Mouse (Mus musculus) lung, embryonic 15.5 days (tissue): ENCODE measurements at regions not wholly inside any gene's neighbourhood (a gene's known extent, or its start where the extent isn't known, plus 50 kb on each side); places are given as distances from the start of the nearest gene placed in this dataset.
A peak's percentile ranks its signal among the peaks of the same experiment; 100 is the strongest.

Experiments used
- ATAC-seq: fragments of 200-750 bp; cut with Nextera tagmentation; 2 replicates; pipeline ENCODE4 v1.8.0; 2017; ENCODE audit warnings: moderate number of reproducible peaks, borderline replicate concordance; ENCODE audit not compliant: low FRiP score, low TSS enrichment; ENCODE audit errors: extremely low read depth
- H3K27ac ChIP-seq: fragments of 300-500 bp; sonication (generic); 2 replicates; pipeline ENCODE4 v1.5.1; 2015; ENCODE audit warnings: moderate library complexity, mild to moderate bottlenecking, inconsistent platforms
- H3K27me3 ChIP-seq: fragments of 300-500 bp; sonication (generic); 2 replicates; pipeline ENCODE4 v1.6.1; 2015; ENCODE audit warnings: inconsistent platforms
- H3K36me3 ChIP-seq: fragments of 300-500 bp; sonication (generic); 2 replicates; pipeline ENCODE4 v1.6.1; 2015; ENCODE audit warnings: inconsistent platforms
- H3K4me1 ChIP-seq: fragments of 300-500 bp; sonication (generic); 2 replicates; pipeline ENCODE4 v1.6.1; 2015; ENCODE audit warnings: inconsistent platforms
- H3K4me2 ChIP-seq: fragments of 300-500 bp; sonication (generic); 2 replicates; pipeline ENCODE4 v1.6.1; 2015; ENCODE audit warnings: inconsistent platforms, mild to moderate bottlenecking, moderate library complexity
- H3K4me3 ChIP-seq: fragments of 300-500 bp; sonication (generic); 2 replicates; pipeline ENCODE4 v1.5.1; 2015; ENCODE audit warnings: mild to moderate bottlenecking, inconsistent platforms
- H3K9ac ChIP-seq: fragments of 300-500 bp; sonication (generic); 2 replicates; pipeline ENCODE4 v1.6.1; 2015; ENCODE audit warnings: inconsistent platforms
- H3K9me3 ChIP-seq: fragments of 300-500 bp; sonication (generic); 2 replicates; pipeline ENCODE4 v1.6.1; 2016; ENCODE audit warnings: inconsistent platforms
- WGBS: fragments of 180-500 bp; shearing (Covaris S2); methylation state at CpG from one replicate; pipeline ENCODE4 v1.1.7; 2015; 5-methylcytosine and 5-hydroxymethylcytosine counted together

GRCm38 (mm10) chr10:84019381-84019780, 296.7 kb downstream of the 1500009L16Rik start:
- Histone ChIP-seq H3K27me3 (no peaks in the 10 kb centered on the region), H3K4me3 (no peak overlapping the region), H3K4me1 (peaks cover 20% of the 10 kb centered on the region), H3K27ac (no peak overlapping the region), H3K4me2 (no peak overlapping the region), H3K9me3 (no peaks in the 10 kb centered on the region), H3K9ac (no peak overlapping the region), H3K36me3 (no peaks in the 10 kb centered on the region)
- WGBS: 22% methylated on average over 9 of the region's 9 CpGs
- no peak for ATAC-seq

DNA sequence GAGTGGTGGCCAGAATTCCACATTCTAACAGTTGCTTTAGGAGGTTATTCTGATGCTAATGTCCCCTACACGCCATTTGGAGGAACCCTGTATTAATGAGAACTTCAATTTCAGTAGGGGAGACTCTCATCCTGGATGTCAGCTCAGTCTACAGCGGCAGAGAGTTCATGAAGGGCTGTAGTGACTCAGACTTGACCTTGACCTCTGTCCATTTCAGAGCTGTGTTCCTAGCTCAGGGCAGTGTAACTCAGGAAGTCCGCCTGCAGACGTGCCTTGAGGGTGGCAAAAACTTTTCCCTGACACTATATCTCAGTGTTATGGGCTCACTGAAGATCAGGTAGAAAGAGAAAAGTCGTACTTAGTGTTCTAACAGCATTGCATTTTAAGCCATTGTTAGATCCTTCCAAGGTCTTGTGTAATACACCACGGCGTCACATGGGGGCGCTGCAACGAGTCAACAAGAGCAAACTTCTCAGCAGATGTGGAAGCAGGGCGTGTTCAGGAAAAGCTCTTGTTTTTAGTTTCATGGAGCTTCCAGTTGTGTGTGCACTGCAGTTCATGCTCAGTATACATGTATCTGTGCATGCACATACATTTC, 297.5 kb downstream of the 1500009L16Rik start:
- Histone ChIP-seq H3K36me3 (no peaks in the 10 kb centered on the region), H3K4me3 (no peak overlapping the region), H3K27ac (no peak overlapping the region), H3K4me1 (peaks cover 22% of the 10 kb centered on the region), H3K9ac (no peak overlapping the region), H3K27me3 (no peaks in the 10 kb centered on the region), H3K9me3 (no peaks in the 10 kb centered on the region), H3K4me2 (no peak overlapping the region)
- WGBS: 49% methylated on average over 10 of the region's 10 CpGs
- no peak for ATAC-seq

GRCm38 (mm10) chr10:84021167-84022120, 298.8 kb downstream of the 1500009L16Rik start:
- Histone ChIP-seq H3K27me3 (no peaks in the 10 kb centered on the region), H3K36me3 (no peaks in the 10 kb centered on the region), H3K4me3 (no peak overlapping the region), H3K4me2 (no peak overlapping the region), H3K27ac (no peak overlapping the region), H3K9me3 (no peaks in the 10 kb centered on the region), H3K4me1 (peaks cover 22% of the 10 kb centered on the region), H3K9ac (no peak overlapping the region)
- WGBS: 56% methylated on average over 12 of the region's 12 CpGs
- no peak for ATAC-seq

DNA sequence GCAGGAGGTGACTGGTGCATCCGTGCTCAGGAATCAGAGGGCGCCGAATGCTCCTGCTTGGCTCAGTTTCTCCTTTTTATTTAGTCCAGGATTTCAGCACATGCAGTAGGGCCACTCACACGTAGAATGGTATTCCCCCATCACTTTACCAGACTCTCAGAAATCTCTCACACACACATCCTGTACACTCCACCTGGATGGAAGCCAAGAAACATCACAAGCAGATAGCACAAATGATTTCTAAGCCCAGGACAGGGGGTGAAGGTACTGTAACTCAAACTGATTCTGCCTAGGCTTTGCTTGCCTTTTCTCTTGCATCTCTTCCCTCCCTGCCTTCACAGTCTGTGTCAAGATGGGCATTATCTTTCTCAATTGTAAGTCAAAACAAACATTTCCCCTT, 301.6 kb downstream of the 1500009L16Rik start:
- H3K27me3 ChIP-seq: no peaks in the 10 kb centered on the region
- ATAC-seq: no peak
- H3K9me3 ChIP-seq: no peaks in the 10 kb centered on the region
- no peak overlapping the region for H3K4me2 ChIP-seq
- no peaks in the 10 kb centered on the region for H3K36me3 ChIP-seq
- no peak overlapping the region for H3K9ac ChIP-seq
- H3K4me3 ChIP-seq: no peak overlapping the region
- H3K4me1 ChIP-seq: peaks cover 22% of the 10 kb centered on the region
- no peak overlapping the region for H3K27ac ChIP-seq
- WGBS: 46% methylated on average over 4 of the region's 4 CpGs

DNA sequence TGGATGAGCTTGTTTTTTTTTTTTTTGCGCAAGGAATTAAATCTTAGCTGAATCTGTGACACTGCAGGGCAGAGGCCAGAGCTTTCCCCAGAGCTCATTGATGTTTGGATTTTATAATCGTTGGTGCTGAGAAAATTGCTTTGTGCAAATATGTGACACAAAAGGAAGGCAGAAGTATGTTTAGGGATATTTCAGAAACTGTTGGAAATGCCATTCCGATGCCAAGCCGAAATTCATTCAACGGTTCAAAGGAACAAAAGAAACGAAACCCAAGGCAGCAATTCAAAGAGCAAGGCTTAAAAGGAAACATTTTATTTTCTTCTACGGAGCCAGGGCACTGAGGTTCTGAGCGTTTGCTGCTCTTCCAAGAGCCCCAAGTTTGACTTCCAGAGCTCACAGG, 302.2 kb downstream of the 1500009L16Rik start:
- 42% methylated on average over 8 of the region's 8 CpGs for WGBS
- 0 out of 2 replicates have a peak overlapping the region, but pooled peaks have one; percentile 14 for H3K27ac ChIP-seq
- ATAC-seq: no peak
- H3K4me1 ChIP-seq: peaks cover 22% of the 10 kb centered on the region
- H3K4me3 ChIP-seq: no peak overlapping the region
- H3K36me3 ChIP-seq: no peaks in the 10 kb centered on the region
- no peaks in the 10 kb centered on the region for H3K27me3 ChIP-seq
- H3K9ac ChIP-seq: no peak overlapping the region
- H3K9me3 ChIP-seq: no peaks in the 10 kb centered on the region
- no peak overlapping the region for H3K4me2 ChIP-seq

- no peaks in the 10 kb centered on the region for H3K27me3 ChIP-seq
- H3K9me3 ChIP-seq: no peaks in the 10 kb centered on the region
- no peak overlapping the region for H3K27ac ChIP-seq
- no peak for ATAC-seq
- peaks cover 8% of the 10 kb centered on the region for H3K4me1 ChIP-seq
- no peak overlapping the region for H3K4me2 ChIP-seq
- no peaks in the 10 kb centered on the region for H3K36me3 ChIP-seq
- WGBS: 44% methylated on average over 4 of the region's 4 CpGs
- H3K9ac ChIP-seq: no peak overlapping the region
- no peak overlapping the region for H3K4me3 ChIP-seq
These were observed 304.1 kb downstream of the 1500009L16Rik start for GRCm38 (mm10) chr10:84026798-84027197.

GRCm38 (mm10) chr10:84036131-84036877, 313.6 kb downstream of the 1500009L16Rik start:
- no peaks in the 10 kb centered on the region for H3K36me3 ChIP-seq
- WGBS: 49% methylated on average over 11 of the region's 11 CpGs
- H3K4me3 ChIP-seq: no peak overlapping the region
- H3K27ac ChIP-seq: no peak overlapping the region
- H3K4me2 ChIP-seq: no peak overlapping the region
- no peak overlapping the region for H3K9ac ChIP-seq
- ATAC-seq: no peak
- H3K4me1 ChIP-seq: peaks cover 5% of the 10 kb centered on the region
- H3K9me3 ChIP-seq: no peaks in the 10 kb centered on the region
- H3K27me3 ChIP-seq: no peaks in the 10 kb centered on the region

- H3K27ac ChIP-seq: no peak overlapping the region
- ATAC-seq: no peak
- H3K9me3 ChIP-seq: no peaks in the 10 kb centered on the region
- no peaks in the 10 kb centered on the region for H3K4me1 ChIP-seq
- H3K27me3 ChIP-seq: no peaks in the 10 kb centered on the region
- 74% methylated on average over 5 of the region's 5 CpGs for WGBS
- H3K4me2 ChIP-seq: no peak overlapping the region
- H3K36me3 ChIP-seq: no peaks in the 10 kb centered on the region
- H3K9ac ChIP-seq: no peak overlapping the region
- H3K4me3 ChIP-seq: no peak overlapping the region
These were observed 326.0 kb downstream of the 1500009L16Rik start for GRCm38 (mm10) chr10:84048706-84049105.

DNA sequence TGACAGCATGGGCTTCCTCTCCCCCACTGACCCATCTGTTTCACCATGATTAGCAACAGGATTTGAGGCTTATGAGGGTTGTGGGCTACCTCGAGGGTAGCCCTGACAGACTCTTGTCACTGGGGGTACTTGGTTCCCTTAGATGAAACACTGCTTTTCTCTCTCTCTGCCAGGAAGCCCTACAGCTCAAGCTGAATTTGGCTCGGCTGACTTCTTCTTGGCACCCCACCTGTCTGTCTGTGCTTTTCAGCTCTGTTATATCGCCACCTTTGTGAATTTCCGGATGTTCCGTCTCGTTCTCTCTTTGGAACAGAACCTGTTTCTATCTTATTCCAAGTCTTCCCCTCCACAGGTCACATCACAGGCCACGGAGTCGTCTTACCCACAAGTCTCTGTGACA, 330.0 kb downstream of the 1500009L16Rik start:
- no peaks in the 10 kb centered on the region for H3K27me3 ChIP-seq
- H3K9ac ChIP-seq: no peak overlapping the region
- peaks cover 19% of the 10 kb centered on the region for H3K4me1 ChIP-seq
- WGBS: 84% methylated on average over 8 of the region's 8 CpGs
- H3K4me2 ChIP-seq: no peak overlapping the region
- H3K27ac ChIP-seq: no peak overlapping the region
- ATAC-seq: no peak
- H3K36me3 ChIP-seq: no peaks in the 10 kb centered on the region
- H3K9me3 ChIP-seq: no peaks in the 10 kb centered on the region
- no peak overlapping the region for H3K4me3 ChIP-seq

DNA sequence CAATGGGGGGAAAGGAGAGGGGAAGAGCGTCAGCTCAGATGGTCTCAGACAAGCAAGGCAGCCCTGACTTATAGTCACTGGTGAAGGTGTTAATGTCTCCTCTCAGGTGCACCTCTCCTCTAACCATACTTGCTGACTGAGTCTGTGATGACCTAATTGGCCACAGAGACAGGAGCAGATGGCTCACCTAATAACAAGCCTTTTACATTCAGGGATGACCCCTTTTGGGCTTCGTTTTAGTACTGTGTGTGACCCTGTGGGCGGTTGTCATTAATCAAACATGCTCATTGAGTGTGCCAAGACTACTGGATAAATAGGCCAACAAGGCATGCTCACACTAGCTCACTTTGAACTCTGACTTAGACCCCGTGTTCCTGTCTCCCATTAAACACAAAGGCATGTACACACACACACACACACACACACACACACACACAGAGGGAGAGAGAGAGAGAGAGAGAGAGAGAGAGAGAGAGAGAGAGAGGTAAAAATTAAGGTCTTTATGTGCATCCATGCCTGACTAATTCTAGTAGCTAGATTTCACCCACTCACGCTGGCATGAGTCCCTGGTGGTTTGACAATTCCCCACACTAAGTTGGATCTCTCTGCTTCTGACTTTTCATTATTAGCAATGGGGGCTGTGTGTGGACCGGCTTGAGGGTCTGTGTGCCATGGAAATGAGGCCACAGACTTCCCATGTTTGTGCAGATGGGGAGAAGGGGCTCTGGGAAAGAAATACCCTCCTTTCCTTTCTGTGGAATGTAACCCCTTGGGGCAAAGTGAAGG, 332.1 kb downstream of the 1500009L16Rik start:
- H3K9ac ChIP-seq: no peak overlapping the region
- H3K4me3 ChIP-seq: no peak overlapping the region
- 52% methylated on average over 6 of the region's 6 CpGs for WGBS
- no peak overlapping the region for H3K27ac ChIP-seq
- peaks cover 19% of the 10 kb centered on the region for H3K4me1 ChIP-seq
- ATAC-seq: no peak
- no peak overlapping the region for H3K4me2 ChIP-seq
- no peaks in the 10 kb centered on the region for H3K36me3 ChIP-seq
- H3K27me3 ChIP-seq: peaks cover 3% of the 10 kb centered on the region; the same call in 1 of the 2 replicates
- H3K9me3 ChIP-seq: no peaks in the 10 kb centered on the region

DNA sequence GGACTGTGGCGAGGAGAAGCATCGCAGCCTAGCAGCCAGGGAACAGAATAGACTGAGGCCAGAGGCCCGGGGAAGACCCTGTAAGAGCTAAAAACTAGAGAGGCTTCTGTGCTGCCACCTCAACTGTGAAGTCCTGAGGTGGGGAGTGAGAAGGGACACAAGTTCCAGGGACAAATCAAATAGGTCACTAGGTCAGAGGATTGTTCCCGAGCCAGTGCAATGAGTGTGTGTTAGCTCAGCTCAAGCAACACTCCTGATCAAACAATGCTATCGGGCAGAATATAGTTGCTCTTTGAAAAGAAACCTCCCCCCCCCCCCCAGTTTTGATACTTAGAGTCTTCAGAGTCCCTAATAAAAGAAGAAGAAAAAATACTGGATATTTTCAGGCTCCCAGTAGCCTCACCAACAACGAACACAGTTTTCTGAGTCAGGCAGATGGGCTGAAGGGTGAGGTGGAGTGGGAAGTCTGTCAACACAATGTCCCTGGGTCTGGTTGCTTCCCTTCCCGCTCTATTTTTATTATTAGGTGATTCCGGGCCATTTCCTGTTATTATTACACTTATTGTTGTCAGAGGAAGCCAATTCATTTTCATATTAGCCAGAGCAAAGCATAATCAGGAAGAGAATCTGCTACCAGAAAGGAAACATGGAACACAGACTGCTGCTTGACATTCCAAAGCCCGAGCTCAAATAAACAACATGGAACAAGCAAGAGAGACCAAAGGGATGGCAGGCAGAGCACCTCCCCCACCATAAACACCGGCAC, 332.9 kb downstream of the 1500009L16Rik start:
- no peak overlapping the region for H3K27ac ChIP-seq
- H3K9ac ChIP-seq: no peak overlapping the region
- 29% methylated on average over 10 of the region's 10 CpGs for WGBS
- H3K36me3 ChIP-seq: no peaks in the 10 kb centered on the region
- peak; percentile 44; the same call in 1 of the 2 replicates for ATAC-seq
- H3K4me2 ChIP-seq: no peak overlapping the region
- H3K4me3 ChIP-seq: no peak overlapping the region
- H3K4me1 ChIP-seq: peaks cover 27% of the 10 kb centered on the region
- H3K27me3 ChIP-seq: peaks cover 3% of the 10 kb centered on the region; the same call in 1 of the 2 replicates
- no peaks in the 10 kb centered on the region for H3K9me3 ChIP-seq
